Mouse (Mus musculus) MEL (cell line): ENCODE measurements around the gene Nos1ap. TPM values are rescaled to one million over a fixed set of nuclear protein-coding genes. Genes with fewer than 3 reads are reported as not detected.

Experiments
- DNase-seq: peaks from one replicate; pipeline ENCODE4 v3.0.0; 2011; ENCODE audit warnings: low read depth, low spot score
- H3K27ac ChIP-seq: 2 replicates; pipeline ENCODE4 v1.5.1; 2012; ENCODE audit warnings: low read depth, mild to moderate bottlenecking, control low read depth, low read length, moderate library complexity; ENCODE audit not compliant: control insufficient read depth
- H3K27me3 ChIP-seq, 2 experiments: fragments of 150-350 bp in 1 of 2; sonication (generic) in 1 of 2; 2 replicates each; pipeline ENCODE4 v1.6.1; 2012; ENCODE audit warnings: low read length in 2 of 2, mild to moderate bottlenecking in 2 of 2, improper control_type of control experiment in 1 of 2, moderate library complexity in 1 of 2; ENCODE audit not compliant: insufficient read depth in 2 of 2, control insufficient read depth in 1 of 2
- H3K36me3 ChIP-seq, 2 experiments: 2 replicates each; pipeline ENCODE4 v1.6.1; 2012 to 2014; ENCODE audit warnings: low read length in 2 of 2, improper control_type of control experiment in 1 of 2, inconsistent platforms in 1 of 2, mild to moderate bottlenecking in 1 of 2; ENCODE audit not compliant: insufficient read depth in 2 of 2, control insufficient read depth in 1 of 2
- H3K4me1 ChIP-seq, 2 experiments: fragments of 150-350 bp in 1 of 2; sonication (generic) in 1 of 2; 2 replicates each; pipeline ENCODE4 v1.6.1; 2012; ENCODE audit warnings: low read length in 2 of 2, improper control_type of control experiment in 1 of 2, mild to moderate bottlenecking in 1 of 2; ENCODE audit not compliant: insufficient read depth in 2 of 2, control insufficient read depth in 1 of 2
- H3K4me3 ChIP-seq, 2 experiments: fragments of 150-350 bp in 1 of 2; sonication (generic) in 1 of 2; 2 replicates each; pipeline ENCODE4 v1.5.1; 2012; ENCODE audit warnings: low read depth in 2 of 2, low read length in 2 of 2, mild to moderate bottlenecking in 2 of 2, moderate library complexity in 2 of 2, control low read depth in 1 of 2, improper control_type of control experiment in 1 of 2; ENCODE audit not compliant: control insufficient read depth in 1 of 2, insufficient read depth in 1 of 2
- H3K79me2 ChIP-seq: 2 replicates; pipeline ENCODE4 v1.6.1; 2012; ENCODE audit warnings: mild to moderate bottlenecking, low read length, moderate library complexity; ENCODE audit not compliant: control insufficient read depth, poor library complexity, insufficient read depth
- H3K9ac ChIP-seq: 2 replicates; pipeline ENCODE4 v1.6.1; 2012; ENCODE audit warnings: low read depth, mild to moderate bottlenecking, control low read depth, low read length, moderate library complexity; ENCODE audit not compliant: control insufficient read depth, poor library complexity, severe bottlenecking
- H3K9me3 ChIP-seq: fragments of 150-350 bp; sonication (generic); replicated peaks from 2 replicates; pipeline ENCODE4 v1.6.1; 2012; ENCODE audit warnings: mild to moderate bottlenecking, low read length, improper control_type of control experiment, moderate library complexity; ENCODE audit not compliant: insufficient read depth
- BHLHE40 ChIP-seq: IDR thresholded peaks from 2 replicates; pipeline ENCODE4 v1.6.1; 2012; ENCODE audit warnings: low read depth, mild to moderate bottlenecking, inconsistent platforms, low read length, improper control_type of control experiment, borderline replicate concordance
- CHD1 ChIP-seq: IDR thresholded peaks from 2 replicates; pipeline ENCODE4 v1.6.1; 2012; ENCODE audit warnings: low read depth, mild to moderate bottlenecking, inconsistent platforms, low read length, improper control_type of control experiment
- CHD2 ChIP-seq: IDR thresholded peaks from 2 replicates; pipeline ENCODE4 v1.6.1; 2011; ENCODE audit warnings: low read length, improper control_type of control experiment
- E2F4 ChIP-seq: IDR thresholded peaks from 2 replicates; pipeline ENCODE4 v1.6.1; 2011; ENCODE audit warnings: low read depth, low read length, improper control_type of control experiment, borderline replicate concordance
- ELF1 ChIP-seq: IDR thresholded peaks from 2 replicates; pipeline ENCODE4 v1.6.1; 2014; ENCODE audit warnings: low read depth, mild to moderate bottlenecking, inconsistent platforms, low read length, improper control_type of control experiment, moderate library complexity
- EP300 ChIP-seq, 2 experiments: IDR thresholded peaks; 2 replicates each; pipeline ENCODE4 v1.6.1; 2011; ENCODE audit warnings: improper control_type of control experiment in 2 of 2, low read length in 2 of 2, low read depth in 1 of 2, mild to moderate bottlenecking in 1 of 2
- GABPA ChIP-seq: IDR thresholded peaks from 2 replicates; pipeline ENCODE4 v1.6.1; 2012; ENCODE audit warnings: low read depth, mild to moderate bottlenecking, inconsistent platforms, low read length, improper control_type of control experiment, moderate library complexity
- GATA1 ChIP-seq: IDR thresholded peaks from 2 replicates; pipeline ENCODE4 v1.6.1; 2011; ENCODE audit warnings: low read depth, low read length, improper control_type of control experiment
- HCFC1 ChIP-seq: IDR thresholded peaks from 2 replicates; pipeline ENCODE4 v1.6.1; 2012; ENCODE audit warnings: low read depth, mild to moderate bottlenecking, inconsistent platforms, low read length, improper control_type of control experiment, moderate library complexity
- JUND ChIP-seq: IDR thresholded peaks from 2 replicates; pipeline ENCODE4 v1.6.1; 2011; ENCODE audit warnings: low read depth, mild to moderate bottlenecking, improper control_type of control experiment, low read length
- KAT2A ChIP-seq: conservative IDR thresholded peaks from 2 replicates; pipeline ENCODE4 v1.6.1; 2012; ENCODE audit warnings: low read depth, low read length, improper control_type of control experiment, inconsistent platforms
- MAFK ChIP-seq: IDR thresholded peaks from 2 replicates; pipeline ENCODE4 v1.6.1; 2011; ENCODE audit warnings: low read depth, mild to moderate bottlenecking, low read length, improper control_type of control experiment, borderline replicate concordance
- MYB ChIP-seq: IDR thresholded peaks from 2 replicates; pipeline ENCODE4 v1.6.1; 2011; ENCODE audit warnings: mild to moderate bottlenecking, low read depth, low read length, improper control_type of control experiment
- NELFE ChIP-seq: IDR thresholded peaks from 2 replicates; pipeline ENCODE4 v1.6.1; 2011; ENCODE audit warnings: low read depth, low read length, improper control_type of control experiment
- NRF1 ChIP-seq: IDR thresholded peaks from 2 replicates; pipeline ENCODE4 v1.6.1; 2014; ENCODE audit warnings: low read depth, mild to moderate bottlenecking, inconsistent platforms, low read length, improper control_type of control experiment, moderate library complexity; ENCODE audit not compliant: poor library complexity, insufficient read depth, severe bottlenecking
- POLR2AphosphoS2 ChIP-seq: IDR thresholded peaks from 2 replicates; pipeline ENCODE4 v1.6.1; 2011; ENCODE audit warnings: low read length, improper control_type of control experiment
- SMC3 ChIP-seq: IDR thresholded peaks from 2 replicates; pipeline ENCODE4 v1.6.1; 2011; ENCODE audit warnings: low read depth, low read length, improper control_type of control experiment
- USF2 ChIP-seq, 2 experiments: IDR thresholded peaks; 2 replicates each; pipeline ENCODE4 v1.6.1; 2011 to 2012; ENCODE audit warnings: improper control_type of control experiment in 2 of 2, low read length in 2 of 2, borderline replicate concordance in 1 of 2, inconsistent platforms in 1 of 2, low read depth in 1 of 2, mild to moderate bottlenecking in 1 of 2; ENCODE audit not compliant: insufficient read depth in 1 of 2
- ZC3H11A ChIP-seq: IDR thresholded peaks from 2 replicates; pipeline ENCODE4 v1.6.1; 2012; ENCODE audit warnings: low read depth, mild to moderate bottlenecking, inconsistent platforms, low read length, improper control_type of control experiment
- ZKSCAN1 ChIP-seq: IDR thresholded peaks from 2 replicates; pipeline ENCODE4 v1.6.1; 2012; ENCODE audit warnings: low read depth, mild to moderate bottlenecking, inconsistent platforms, low read length, improper control_type of control experiment, moderate library complexity
- ZMIZ1 ChIP-seq: IDR thresholded peaks from 2 replicates; pipeline ENCODE4 v1.6.1; 2012; ENCODE audit warnings: low read depth, mild to moderate bottlenecking, inconsistent platforms, low read length, improper control_type of control experiment, moderate library complexity
- ZNF384 ChIP-seq: IDR thresholded peaks from 2 replicates; pipeline ENCODE4 v1.6.1; 2012; ENCODE audit warnings: low read depth, mild to moderate bottlenecking, inconsistent platforms, low read length, improper control_type of control experiment
- polyA plus RNA-seq, 2 experiments: library from polyadenylated mRNA; stranded (reverse) in 1 of 2; unstranded in 1 of 2; fragments of >175 nt in 1 of 2; fragments of >200 nt in 1 of 2; gene quantifications; 2 replicates each; pipeline versions ENCODE4 v1.2.1 to v1.2.4; 2012; ENCODE audit warnings: low replicate concordance in 2 of 2, low read depth in 1 of 2; ENCODE audit not compliant: insufficient read length in 2 of 2, insufficient read depth in 1 of 2, missing spikeins in 1 of 2
- total RNA-seq: library from RNA; depleted of rRNA; stranded (reverse); fragments of 300-350 nt; gene quantifications from 2 replicates; pipeline ENCODE4 v1.2.3, GENCODE M21; 2012

Nos1ap gene
- total and polyA plus RNA-seq, 3 experiments = 0.62 to 2.4 TPM; not detected in 1

DNA sequence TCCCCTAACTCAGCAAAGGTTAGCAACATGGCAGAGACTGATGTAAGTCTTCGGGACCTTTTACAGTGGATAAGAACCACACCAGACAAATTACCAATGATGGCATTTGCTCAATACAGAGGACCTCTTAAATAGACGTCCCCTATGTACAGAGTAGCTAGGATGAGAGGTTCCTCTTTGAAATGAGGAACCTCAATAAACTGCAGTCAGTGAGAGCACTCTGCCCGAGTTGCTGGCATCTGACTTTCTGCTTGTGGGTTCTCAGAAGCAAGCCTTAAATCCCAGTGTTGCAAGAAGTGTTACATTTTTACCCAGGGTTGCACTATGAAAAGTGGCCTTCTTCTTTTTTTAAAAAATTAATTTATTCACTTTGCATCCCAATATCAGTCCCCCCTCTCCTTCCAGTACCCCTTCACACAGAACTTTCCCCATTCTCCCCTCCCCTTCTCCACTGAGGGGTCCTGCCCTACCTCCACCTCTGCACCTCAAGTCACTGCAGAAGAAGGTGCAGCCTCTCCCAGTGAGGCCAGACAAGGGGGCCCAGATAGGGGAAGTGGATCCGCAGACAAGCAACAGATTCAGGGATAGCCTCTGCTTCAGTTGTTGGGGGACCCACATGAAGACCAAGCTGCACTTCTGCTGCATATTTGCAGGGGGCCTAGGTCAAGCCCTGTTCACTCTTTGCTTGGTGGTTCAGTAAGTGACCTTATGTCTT, 307.1 kb downstream of the Nos1ap start:
- H3K4me1 ChIP-seq = no peaks in the 10 kb centered on the region
- H3K4me3 ChIP-seq = no peak overlapping the region
- DNase-seq = peak; percentile 54
- H3K27me3 ChIP-seq = no peaks in the 10 kb centered on the region
- H3K9ac ChIP-seq = no peak overlapping the region
- H3K79me2 ChIP-seq = no peaks in the 10 kb centered on the region
- no peak overlapping the region for H3K27ac ChIP-seq
- H3K9me3 ChIP-seq = no peaks in the 10 kb centered on the region
- H3K36me3 ChIP-seq = no peaks in the 10 kb centered on the region
- TF ChIP-seq ZKSCAN1 (no peak), E2F4 (no peak), MYB (no peak), BHLHE40 (no peak), EP300 (IDR thresholded peaks at IDR 0.05; ENCODE audit: low read depth in 1 of 2, low read length in 2 of 2) (no peak), CHD2 (no peak), ZMIZ1 (no peak), KAT2A (no peak), GABPA (no peak)

DNA sequence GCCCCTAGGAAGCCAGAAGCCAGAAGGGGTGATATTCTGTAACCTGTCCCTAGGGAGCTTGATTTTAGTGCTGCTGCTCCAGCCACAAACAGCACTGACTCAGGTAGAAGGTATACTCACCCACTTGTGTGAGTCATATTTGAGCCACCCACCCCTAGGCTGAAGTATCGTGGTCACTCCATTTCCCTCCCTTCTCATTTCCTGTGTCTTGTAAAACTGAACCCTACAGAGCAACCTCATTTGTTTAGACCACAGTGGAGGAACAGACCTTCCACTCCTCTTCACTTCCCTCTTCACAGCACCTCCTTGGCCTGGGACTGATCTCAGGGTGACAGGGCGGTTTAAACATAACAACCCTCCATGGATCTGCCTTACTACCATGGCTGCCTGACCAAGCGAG, 312.6 kb downstream of the Nos1ap start, which contains the start of gene Sh2d1b1:
Gene Sh2d1b1, plus strand, starts transcription at position 305 of the 400 bp plus-strand sequence.
- DNase-seq = no peak
- H3K27ac ChIP-seq = no peak within 1 kb of the TSS

DNA sequence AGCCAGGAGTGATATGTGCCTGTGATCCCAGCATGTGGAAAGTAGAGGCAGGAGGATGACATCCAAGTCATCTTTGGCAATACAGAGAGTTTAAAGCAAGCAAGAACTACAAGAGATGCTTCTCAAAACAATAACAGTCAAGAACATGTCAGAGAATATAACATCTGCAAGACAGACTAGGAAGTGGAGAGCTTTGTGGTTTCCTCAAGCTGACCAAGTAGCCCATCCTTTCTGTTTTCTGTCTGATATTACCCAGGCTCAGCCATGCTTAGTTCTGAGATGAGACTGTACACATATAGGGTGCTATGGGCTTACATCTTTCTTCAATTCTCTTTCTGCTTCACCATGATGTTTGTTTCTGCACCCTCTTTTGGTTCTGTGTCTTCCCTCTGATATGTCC, 316.4 kb downstream of the Nos1ap start:
- Histone ChIP-seq H3K4me3 (no peak overlapping the region), H3K79me2 (no peaks in the 10 kb centered on the region), H3K27ac (no peak overlapping the region), H3K36me3 (no peaks in the 10 kb centered on the region), H3K4me1 (no peaks in the 10 kb centered on the region), H3K9ac (no peak overlapping the region), H3K9me3 (no peaks in the 10 kb centered on the region), H3K27me3 (no peaks in the 10 kb centered on the region)
- no peak for DNase-seq
- TF ChIP-seq NRF1 (no peak), CHD1 (no peak), POLR2AphosphoS2 (no peak), GATA1 (no peak), KAT2A (no peak), ELF1 (no peak), ZNF384 (no peak), SMC3 (no peak)

More for the DNA sequence above, 312.6 kb downstream of the Nos1ap start, which contains the start of gene Sh2d1b1:
- no peaks in the 10 kb centered on the region for H3K36me3 ChIP-seq
- H3K4me1 ChIP-seq = no peaks in the 10 kb centered on the region
- no peaks in the 10 kb centered on the region for H3K79me2 ChIP-seq
- no peaks in the 10 kb centered on the region for H3K27me3 ChIP-seq
- no peaks in the 10 kb centered on the region for H3K9me3 ChIP-seq
- H3K9ac ChIP-seq = no peak within 1 kb of the TSS
- H3K4me3 ChIP-seq = no peak within 1 kb of the TSS
- TF ChIP-seq HCFC1 = no peak
- no peak for TF ChIP-seq NELFE
- no peak for TF ChIP-seq EP300 (IDR thresholded peaks at IDR 0.05; ENCODE audit: low read depth in 1 of 2, low read length in 2 of 2)
- TF ChIP-seq JUND = no peak
- TF ChIP-seq USF2 (IDR thresholded peaks at IDR 0.05; ENCODE audit: borderline replicate concordance in 1 of 2, insufficient read depth in 1 of 2, low read depth in 1 of 2, low read length in 2 of 2) = no peak
- TF ChIP-seq BHLHE40 = no peak
- no peak for TF ChIP-seq ZC3H11A
- no peak for TF ChIP-seq E2F4
- no peak for TF ChIP-seq KAT2A
- TF ChIP-seq MAFK = no peak
